Mouse (Mus musculus) MEL (cell line): ENCODE data around the gene Mt1.

Source experiments
- CHD2 ChIP-seq: IDR thresholded peaks from 2 replicates; pipeline ENCODE4 v1.6.1; 2011; ENCODE audit warnings: low read length, improper control_type of control experiment
- CTCF ChIP-seq, 3 experiments: IDR thresholded peaks in 2 of 3; conservative IDR thresholded peaks in 1 of 3; 2 replicates each; pipeline ENCODE4 v1.5.1; 2011 to 2012; ENCODE audit warnings: low read length in 3 of 3, low read depth in 2 of 3, mild to moderate bottlenecking in 2 of 3, improper control_type of control experiment in 1 of 3, inconsistent platforms in 1 of 3, mixed read lengths in 1 of 3, moderate library complexity in 1 of 3; ENCODE audit not compliant: control insufficient read depth in 1 of 3, insufficient read depth in 1 of 3, poor library complexity in 1 of 3, severe bottlenecking in 1 of 3
- GATA1 ChIP-seq: IDR thresholded peaks from 2 replicates; pipeline ENCODE4 v1.6.1; 2011; ENCODE audit warnings: low read depth, low read length, improper control_type of control experiment
- MAFK ChIP-seq: IDR thresholded peaks from 2 replicates; pipeline ENCODE4 v1.6.1; 2011; ENCODE audit warnings: low read depth, mild to moderate bottlenecking, low read length, improper control_type of control experiment, borderline replicate concordance

- TF ChIP-seq MAFK (no peak), CHD2 (no peak), CTCF (IDR thresholded peaks at IDR 0.05 in 2 of 3, conservative IDR thresholded peaks at IDR 0.05 in 1 of 3; ENCODE audit: control insufficient read depth in 1 of 3, insufficient read depth in 1 of 3, low read depth in 2 of 3, low read length in 3 of 3, poor library complexity in 1 of 3, severe bottlenecking in 1 of 3) (no peak), GATA1 (no peak)
These were observed 26.2 kb upstream of the Mt1 start, which contains the start of gene Mt3 for GRCm38 (mm10) chr8:94152513-94153300.
